Mouse (Mus musculus) megakaryocyte, embryonic 14.5 days (primary cell): ENCODE data around the gene Ube2j2. TPM values are rescaled to one million over a fixed set of nuclear protein-coding genes. Genes with fewer than 3 reads are reported as not detected.

Experiments
- H3K27me3 ChIP-seq: replicated peaks from 2 replicates; pipeline ENCODE3; 2012; ENCODE audit warnings: inconsistent platforms
- H3K36me3 ChIP-seq: replicated peaks from 2 replicates; pipeline ENCODE3; 2012; ENCODE audit warnings: low read length, inconsistent platforms, mixed read lengths
- H3K4me1 ChIP-seq: 2 replicates; pipeline ENCODE4 v1.6.1; 2012; ENCODE audit warnings: inconsistent platforms
- H3K4me3 ChIP-seq: replicated peaks from 2 replicates; pipeline ENCODE3; 2012; ENCODE audit warnings: moderate library complexity, mild to moderate bottlenecking, inconsistent platforms
- H3K9me3 ChIP-seq: 2 replicates; pipeline ENCODE4 v1.6.1; 2012; ENCODE audit warnings: inconsistent platforms
- FLI1 ChIP-seq: IDR thresholded peaks from 2 replicates; pipeline ENCODE4 v1.6.1; 2012; ENCODE audit warnings: low read length, inconsistent platforms, mixed read lengths
- GATA1 ChIP-seq: IDR thresholded peaks from 3 replicates; pipeline ENCODE4 v1.6.1; 2012; ENCODE audit warnings: mixed read lengths, low read length, inconsistent platforms, borderline replicate concordance
- polyA plus RNA-seq: library from polyadenylated mRNA; stranded (reverse); fragments of >175 nt; gene quantifications from 2 replicates; pipeline ENCODE4 v1.2.3, GENCODE M21; 2012; ENCODE audit warnings: low replicate concordance; ENCODE audit not compliant: insufficient read depth

Ube2j2 gene
- polyA plus RNA-seq, 1 experiment = 90.8 TPM

- H3K4me3 ChIP-seq = peak overlapping the region; percentile 99
- no peaks in the 10 kb centered on the region for H3K27me3 ChIP-seq
- no peaks in the 10 kb centered on the region for H3K9me3 ChIP-seq
- H3K4me1 ChIP-seq = peaks cover 46% of the 10 kb centered on the region
- TF ChIP-seq GATA1 (no peak), FLI1 (no peak)
- peaks cover 20% of the 10 kb centered on the region for H3K36me3 ChIP-seq
Observed at GRCm38 (mm10) chr4:155991211-155991907, 47.7 kb downstream of the Ube2j2 start.

GRCm38 (mm10) chr4:155991908-155992230 is 48.2 kb downstream of the Ube2j2 start:
- Histone ChIP-seq H3K27me3 (no peaks in the 10 kb centered on the region), H3K36me3 (peaks cover 25% of the 10 kb centered on the region), H3K4me3 (peak overlapping the region; percentile 99), H3K9me3 (no peaks in the 10 kb centered on the region), H3K4me1 (peaks cover 51% of the 10 kb centered on the region)
- TF ChIP-seq GATA1 = no peak
- TF ChIP-seq FLI1 = no peak

DNA sequence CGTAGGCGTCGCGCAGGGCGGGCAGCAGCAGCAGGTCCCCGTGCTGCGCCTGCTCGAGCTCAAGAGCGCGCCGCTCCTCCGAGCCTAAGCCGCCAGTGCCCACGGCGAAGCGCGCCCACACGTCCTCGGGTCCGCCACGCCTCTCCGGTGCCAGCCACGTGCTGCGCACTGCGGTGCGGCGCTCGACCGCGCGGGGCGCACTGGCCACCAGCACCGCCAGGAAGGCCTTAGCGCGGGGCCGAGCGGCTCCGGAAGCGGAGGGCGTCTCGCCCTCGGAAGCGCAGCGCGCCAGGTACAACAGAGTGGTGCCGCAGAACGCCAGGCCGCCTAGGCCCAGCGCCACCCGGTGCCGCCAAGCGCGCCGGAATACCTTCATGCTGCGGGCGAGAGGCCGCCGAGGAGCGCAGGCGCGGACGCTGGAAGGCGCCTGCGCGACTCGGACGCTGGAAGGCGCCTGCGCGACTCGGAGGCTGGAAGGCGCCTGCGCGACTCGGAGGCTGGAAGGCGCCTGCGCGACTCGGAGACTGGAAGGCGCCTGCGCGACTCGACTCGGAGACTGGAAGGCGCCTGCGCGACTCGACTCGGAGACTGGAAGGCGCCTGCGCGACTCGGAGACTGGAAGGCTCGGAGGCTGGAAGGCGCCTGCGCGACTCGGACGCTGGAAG is 48.7 kb downstream of the Ube2j2 start, which contains the start of the genes B3galt6 and Sdf4:
B3galt6 (minus strand) TSS at position 409 of the 665 bp plus-strand sequence.
Sdf4 (plus strand) TSS at position 632 of the 665 bp plus-strand sequence.
- Histone ChIP-seq H3K36me3 (peaks cover 30% of the 10 kb centered on the region), H3K4me1 (peaks cover 55% of the 10 kb centered on the region), H3K9me3 (no peaks in the 10 kb centered on the region), H3K27me3 (no peaks in the 10 kb centered on the region), H3K4me3 (peak within 1 kb of the TSS; percentile 99)
- TF ChIP-seq FLI1 (no peak), GATA1 (no peak)

GRCm38 (mm10) chr4:155992906-155993547 is 49.4 kb downstream of the Ube2j2 start:
- no peaks in the 10 kb centered on the region for H3K27me3 ChIP-seq
- H3K9me3 ChIP-seq = no peaks in the 10 kb centered on the region
- peaks cover 60% of the 10 kb centered on the region for H3K4me1 ChIP-seq
- TF ChIP-seq GATA1 (no peak), FLI1 (no peak)
- H3K4me3 ChIP-seq = peak overlapping the region; percentile 97
- H3K36me3 ChIP-seq = peaks cover 37% of the 10 kb centered on the region

DNA sequence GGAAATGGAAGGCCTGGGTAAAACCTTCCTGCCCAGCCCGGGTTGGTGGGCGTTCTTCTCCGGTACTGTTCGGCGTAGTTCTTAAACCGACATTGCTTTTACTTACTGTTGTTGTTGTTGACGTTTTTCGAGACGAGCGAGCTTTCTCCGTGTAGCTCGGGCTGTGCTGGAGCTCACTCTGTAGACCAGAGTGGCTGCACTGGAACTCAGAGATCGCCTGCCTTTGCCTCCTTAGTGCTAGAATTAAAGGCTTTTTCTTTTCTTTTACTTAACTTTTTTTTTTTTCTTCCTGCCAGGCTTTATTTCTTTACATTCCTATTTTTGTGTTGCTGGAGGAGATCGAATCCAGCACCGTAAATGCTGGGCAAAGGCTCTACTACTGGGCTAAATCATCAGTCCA is 50.0 kb downstream of the Ube2j2 start:
- peaks cover 57% of the 10 kb centered on the region for H3K4me1 ChIP-seq
- no peaks in the 10 kb centered on the region for H3K9me3 ChIP-seq
- TF ChIP-seq GATA1 (no peak), FLI1 (no peak)
- peaks cover 42% of the 10 kb centered on the region for H3K36me3 ChIP-seq
- peak overlapping the region; percentile 97 for H3K4me3 ChIP-seq
- H3K27me3 ChIP-seq = no peaks in the 10 kb centered on the region

- no peak for TF ChIP-seq FLI1
- no peak for TF ChIP-seq GATA1
- H3K9me3 ChIP-seq = no peaks in the 10 kb centered on the region
- H3K4me1 ChIP-seq = 0 out of 2 replicates have a peak, but pooled peaks cover 3% of the 10 kb centered on the region
- peaks cover 92% of the 10 kb centered on the region for H3K36me3 ChIP-seq
- H3K4me3 ChIP-seq = no peak overlapping the region
- H3K27me3 ChIP-seq = no peaks in the 10 kb centered on the region
Observed at GRCm38 (mm10) chr4:156004109-156004508, 60.5 kb downstream of the Ube2j2 start.

DNA sequence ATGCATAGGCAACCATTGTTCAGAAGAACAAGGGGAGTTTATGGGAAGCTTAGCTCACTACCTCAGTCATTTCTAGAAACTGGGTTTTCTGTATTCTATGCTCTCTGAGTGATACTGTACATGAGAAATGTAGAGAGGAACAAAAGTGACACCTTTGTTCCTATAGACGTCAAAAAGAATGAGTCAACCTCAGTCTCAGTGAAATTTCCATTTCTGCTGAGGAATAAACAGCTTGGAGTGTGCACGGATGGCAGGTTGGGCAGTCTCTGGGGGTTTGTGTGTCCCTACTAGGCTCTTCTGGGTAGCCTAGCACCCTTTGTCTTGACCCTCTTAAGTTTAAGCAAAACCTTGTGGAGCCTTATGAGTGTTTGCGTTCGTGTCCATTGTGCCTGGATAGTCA is 64.7 kb downstream of the Ube2j2 start:
- TF ChIP-seq FLI1 (no peak), GATA1 (no peak)
- Histone ChIP-seq H3K36me3 (peaks cover 96% of the 10 kb centered on the region), H3K4me3 (no peak overlapping the region), H3K27me3 (no peaks in the 10 kb centered on the region), H3K9me3 (no peaks in the 10 kb centered on the region), H3K4me1 (peaks cover 12% of the 10 kb centered on the region; the same call in 1 of the 2 replicates)

Other genes with a start within 250 kb of the Ube2j2 start
- gene Fndc10, start 249.5 kb upstream of the Ube2j2 start, polyA plus RNA-seq = 0.44 and 4.7 TPM in 2 replicates
- 37.1 and 112 TPM in 2 replicates for gene Ssu72, start 239.0 kb upstream of the Ube2j2 start, polyA plus RNA-seq
- 1.2 and 3.2 TPM in 2 replicates for gene Tmem240, start 209.0 kb upstream of the Ube2j2 start, polyA plus RNA-seq
- 11.3 and 20.5 TPM in 2 replicates for gene Atad3a, start 182.7 kb upstream of the Ube2j2 start, polyA plus RNA-seq
- 0.41 and 1.4 TPM in 2 replicates for gene Vwa1, start 169.1 kb upstream of the Ube2j2 start, polyA plus RNA-seq
- gene Tmem88b, start 158.0 kb upstream of the Ube2j2 start, polyA plus RNA-seq = 0.04 TPM in 1 of 2 replicates, not detected in the other
- gene Ankrd65, start 153.4 kb upstream of the Ube2j2 start, polyA plus RNA-seq = not detected in 2 replicates
- gene Mrpl20, start 141.0 kb upstream of the Ube2j2 start, polyA plus RNA-seq = 10.2 and 29.9 TPM in 2 replicates
- gene Ccnl2, start 131.3 kb upstream of the Ube2j2 start, polyA plus RNA-seq = 8.4 and 15.4 TPM in 2 replicates
- gene Aurkaip1, start 112.6 kb upstream of the Ube2j2 start, polyA plus RNA-seq = 60.6 and 341 TPM in 2 replicates
- 0.13 TPM in 1 of 2 replicates, not detected in the other for gene Mxra8, start 104.2 kb upstream of the Ube2j2 start, polyA plus RNA-seq
- gene Dvl1, start 96.4 kb upstream of the Ube2j2 start, polyA plus RNA-seq = 29.5 and 68.0 TPM in 2 replicates
- gene Tas1r3, start 80.5 kb upstream of the Ube2j2 start, polyA plus RNA-seq = 0.22 and 1.7 TPM in 2 replicates
- gene Cptp, start 74.4 kb upstream of the Ube2j2 start, polyA plus RNA-seq = 1.5 and 3.5 TPM in 2 replicates
- gene Ints11, start 74.3 kb upstream of the Ube2j2 start, polyA plus RNA-seq = 12.5 and 14.1 TPM in 2 replicates
- 99.4 and 450 TPM in 2 replicates for gene Pusl1, start 52.0 kb upstream of the Ube2j2 start, polyA plus RNA-seq
- gene Acap3, start 52.0 kb upstream of the Ube2j2 start, polyA plus RNA-seq = 33.2 and 58.6 TPM in 2 replicates
- 30.2 and 64.1 TPM in 2 replicates for gene C1qtnf12, start 18.5 kb downstream of the Ube2j2 start, polyA plus RNA-seq
- 3.3 and 5.3 TPM in 2 replicates for gene B3galt6, start 48.8 kb downstream of the Ube2j2 start, polyA plus RNA-seq
- 29.6 and 45.2 TPM in 2 replicates for gene Sdf4, start 49.0 kb downstream of the Ube2j2 start, polyA plus RNA-seq
- 2.3 and 9.4 TPM in 2 replicates for gene Tnfrsf4, start 70.0 kb downstream of the Ube2j2 start, polyA plus RNA-seq
- gene Tnfrsf18, start 82.3 kb downstream of the Ube2j2 start, polyA plus RNA-seq = 2.9 TPM in 1 of 2 replicates, not detected in the other
- gene Ttll10, start 115.6 kb downstream of the Ube2j2 start, polyA plus RNA-seq = not detected in 2 replicates
- 1.6 and 2.1 TPM in 2 replicates for gene 9430015G10Rik, start 166.2 kb downstream of the Ube2j2 start, polyA plus RNA-seq
- 0.83 and 1.3 TPM in 2 replicates for gene Rnf223, start 186.7 kb downstream of the Ube2j2 start, polyA plus RNA-seq